Mouse (Mus musculus): Measurements from ENCODE around the gene Gm13287. TPM values are rescaled to one million over a fixed set of nuclear protein-coding genes. Genes with fewer than 3 reads are reported as not detected.

Gene Gm13287
- polyA plus RNA-seq, 1 experiment from 2014 or later = not detected

Other genes starting within 250 kb of the Gm13287 start
- not detected for gene Ifna15, start 245.0 kb upstream of the Gm13287 start, polyA plus RNA-seq (2014; fragmentation: Illumina TruSeq; extraction: RNeasy Lipid Tissue Mini Kit (QIAGEN cat#74804); ENCODE audit: insufficient read depth, low read depth, low replicate concordance)
- gene Ifna14, start 231.5 kb upstream of the Gm13287 start, polyA plus RNA-seq (2014; fragmentation: Illumina TruSeq; extraction: RNeasy Lipid Tissue Mini Kit (QIAGEN cat#74804); ENCODE audit: insufficient read depth, low read depth, low replicate concordance) = not detected
- not detected for gene Ifna9, start 210.9 kb upstream of the Gm13287 start, polyA plus RNA-seq (2014; fragmentation: Illumina TruSeq; extraction: RNeasy Lipid Tissue Mini Kit (QIAGEN cat#74804); ENCODE audit: insufficient read depth, low read depth, low replicate concordance)
- gene Ifna12, start 199.9 kb upstream of the Gm13287 start, polyA plus RNA-seq (2014; fragmentation: Illumina TruSeq; extraction: RNeasy Lipid Tissue Mini Kit (QIAGEN cat#74804); ENCODE audit: insufficient read depth, low read depth, low replicate concordance) = not detected
- not detected for gene C87499, start 168.8 kb upstream of the Gm13287 start, polyA plus RNA-seq (2014; fragmentation: Illumina TruSeq; extraction: RNeasy Lipid Tissue Mini Kit (QIAGEN cat#74804); ENCODE audit: insufficient read depth, low read depth, low replicate concordance)
- not detected for gene Ifna13, start 158.8 kb upstream of the Gm13287 start, polyA plus RNA-seq (2014; fragmentation: Illumina TruSeq; extraction: RNeasy Lipid Tissue Mini Kit (QIAGEN cat#74804); ENCODE audit: insufficient read depth, low read depth, low replicate concordance)
- not detected for gene Ifna16, start 126.3 kb upstream of the Gm13287 start, polyA plus RNA-seq (2014; fragmentation: Illumina TruSeq; extraction: RNeasy Lipid Tissue Mini Kit (QIAGEN cat#74804); ENCODE audit: insufficient read depth, low read depth, low replicate concordance)
- gene Ifna2, start 119.3 kb upstream of the Gm13287 start, polyA plus RNA-seq (2014; fragmentation: Illumina TruSeq; extraction: RNeasy Lipid Tissue Mini Kit (QIAGEN cat#74804); ENCODE audit: insufficient read depth, low read depth, low replicate concordance) = not detected
- not detected for gene Ifnab, start 111.9 kb upstream of the Gm13287 start, polyA plus RNA-seq (2014; fragmentation: Illumina TruSeq; extraction: RNeasy Lipid Tissue Mini Kit (QIAGEN cat#74804); ENCODE audit: insufficient read depth, low read depth, low replicate concordance)
- not detected for gene Gm26566, start 81.4 kb upstream of the Gm13287 start, polyA plus RNA-seq (2014; fragmentation: Illumina TruSeq; extraction: RNeasy Lipid Tissue Mini Kit (QIAGEN cat#74804); ENCODE audit: insufficient read depth, low read depth, low replicate concordance)
- gene Klhl9, start 80.8 kb upstream of the Gm13287 start, polyA plus RNA-seq (2014; fragmentation: Illumina TruSeq; extraction: RNeasy Lipid Tissue Mini Kit (QIAGEN cat#74804); ENCODE audit: insufficient read depth, low read depth, low replicate concordance) = 30.6 TPM
- not detected for gene Gm13271, start 48.4 kb upstream of the Gm13287 start, polyA plus RNA-seq (2014; fragmentation: Illumina TruSeq; extraction: RNeasy Lipid Tissue Mini Kit (QIAGEN cat#74804); ENCODE audit: insufficient read depth, low read depth, low replicate concordance)
- not detected for gene Gm13283, start 43.1 kb upstream of the Gm13287 start, polyA plus RNA-seq (2014; fragmentation: Illumina TruSeq; extraction: RNeasy Lipid Tissue Mini Kit (QIAGEN cat#74804); ENCODE audit: insufficient read depth, low read depth, low replicate concordance)
- not detected for gene Gm13290, start 29.4 kb upstream of the Gm13287 start, polyA plus RNA-seq (2014; fragmentation: Illumina TruSeq; extraction: RNeasy Lipid Tissue Mini Kit (QIAGEN cat#74804); ENCODE audit: insufficient read depth, low read depth, low replicate concordance)
- gene Gm13289, start 26.3 kb upstream of the Gm13287 start, polyA plus RNA-seq (2014; fragmentation: Illumina TruSeq; extraction: RNeasy Lipid Tissue Mini Kit (QIAGEN cat#74804); ENCODE audit: insufficient read depth, low read depth, low replicate concordance) = not detected
- not detected for gene Gm13272, start 23.4 kb upstream of the Gm13287 start, polyA plus RNA-seq (2014; fragmentation: Illumina TruSeq; extraction: RNeasy Lipid Tissue Mini Kit (QIAGEN cat#74804); ENCODE audit: insufficient read depth, low read depth, low replicate concordance)
- not detected for gene Ifnz, start 21.1 kb upstream of the Gm13287 start, polyA plus RNA-seq (2014; fragmentation: Illumina TruSeq; extraction: RNeasy Lipid Tissue Mini Kit (QIAGEN cat#74804); ENCODE audit: insufficient read depth, low read depth, low replicate concordance)
- not detected for gene Gm13276, start 17.5 kb upstream of the Gm13287 start, polyA plus RNA-seq (2014; fragmentation: Illumina TruSeq; extraction: RNeasy Lipid Tissue Mini Kit (QIAGEN cat#74804); ENCODE audit: insufficient read depth, low read depth, low replicate concordance)
- gene Gm13277, start 14.6 kb upstream of the Gm13287 start, polyA plus RNA-seq (2014; fragmentation: Illumina TruSeq; extraction: RNeasy Lipid Tissue Mini Kit (QIAGEN cat#74804); ENCODE audit: insufficient read depth, low read depth, low replicate concordance) = not detected
- gene Gm13278, start 11.7 kb upstream of the Gm13287 start, polyA plus RNA-seq (2014; fragmentation: Illumina TruSeq; extraction: RNeasy Lipid Tissue Mini Kit (QIAGEN cat#74804); ENCODE audit: insufficient read depth, low read depth, low replicate concordance) = not detected
- not detected for gene Gm13275, start 8.8 kb upstream of the Gm13287 start, polyA plus RNA-seq (2014; fragmentation: Illumina TruSeq; extraction: RNeasy Lipid Tissue Mini Kit (QIAGEN cat#74804); ENCODE audit: insufficient read depth, low read depth, low replicate concordance)
- gene Gm13279, start 5.9 kb upstream of the Gm13287 start, polyA plus RNA-seq (2014; fragmentation: Illumina TruSeq; extraction: RNeasy Lipid Tissue Mini Kit (QIAGEN cat#74804); ENCODE audit: insufficient read depth, low read depth, low replicate concordance) = not detected
- gene Gm13285, start 3.6 kb upstream of the Gm13287 start, polyA plus RNA-seq (2014; fragmentation: Illumina TruSeq; extraction: RNeasy Lipid Tissue Mini Kit (QIAGEN cat#74804); ENCODE audit: insufficient read depth, low read depth, low replicate concordance) = not detected
- not detected for gene Gm13288, start 2.3 kb downstream of the Gm13287 start, polyA plus RNA-seq (2014; fragmentation: Illumina TruSeq; extraction: RNeasy Lipid Tissue Mini Kit (QIAGEN cat#74804); ENCODE audit: insufficient read depth, low read depth, low replicate concordance)
- gene Ifna7, start 13.0 kb downstream of the Gm13287 start, polyA plus RNA-seq (2014; fragmentation: Illumina TruSeq; extraction: RNeasy Lipid Tissue Mini Kit (QIAGEN cat#74804); ENCODE audit: insufficient read depth, low read depth, low replicate concordance) = not detected
- gene Ifna11, start 16.7 kb downstream of the Gm13287 start, polyA plus RNA-seq (2014; fragmentation: Illumina TruSeq; extraction: RNeasy Lipid Tissue Mini Kit (QIAGEN cat#74804); ENCODE audit: insufficient read depth, low read depth, low replicate concordance) = not detected
- not detected for gene Ifna6, start 24.2 kb downstream of the Gm13287 start, polyA plus RNA-seq (2014; fragmentation: Illumina TruSeq; extraction: RNeasy Lipid Tissue Mini Kit (QIAGEN cat#74804); ENCODE audit: insufficient read depth, low read depth, low replicate concordance)
- not detected for gene Ifna5, start 32.3 kb downstream of the Gm13287 start, polyA plus RNA-seq (2014; fragmentation: Illumina TruSeq; extraction: RNeasy Lipid Tissue Mini Kit (QIAGEN cat#74804); ENCODE audit: insufficient read depth, low read depth, low replicate concordance)
- gene Ifna4, start 38.6 kb downstream of the Gm13287 start, polyA plus RNA-seq (2014; fragmentation: Illumina TruSeq; extraction: RNeasy Lipid Tissue Mini Kit (QIAGEN cat#74804); ENCODE audit: insufficient read depth, low read depth, low replicate concordance) = not detected
- not detected for gene Ifna1, start 46.8 kb downstream of the Gm13287 start, polyA plus RNA-seq (2014; fragmentation: Illumina TruSeq; extraction: RNeasy Lipid Tissue Mini Kit (QIAGEN cat#74804); ENCODE audit: insufficient read depth, low read depth, low replicate concordance)
- gene Ifne, start 76.9 kb downstream of the Gm13287 start, polyA plus RNA-seq (2014; fragmentation: Illumina TruSeq; extraction: RNeasy Lipid Tissue Mini Kit (QIAGEN cat#74804); ENCODE audit: insufficient read depth, low read depth, low replicate concordance) = not detected

All from lung, adult 10 weeks (tissue).